Mouse (Mus musculus): ENCODE measurements at regions not wholly inside any gene's neighbourhood (a gene's known extent, or its start where the extent isn't known, plus 50 kb on each side); places are given as distances from the start of the nearest gene placed in this dataset.

- no peak for DNase-seq (ENCODE audit: low spot score)
- no peak overlapping the region for H3K9ac ChIP-seq (ENCODE audit: low read depth, low read length)
- no peaks in the 10 kb centered on the region for H3K4me1 ChIP-seq (replicated peaks; ENCODE audit: control insufficient read depth, insufficient read depth, low read length)
- H3K4me3 ChIP-seq (ENCODE audit: low read depth, low read length): no peak overlapping the region
- no peak overlapping the region for H3K4me2 ChIP-seq (replicated peaks; ENCODE audit: low read depth, low read length)
- H3K36me3 ChIP-seq (ENCODE audit: control insufficient read depth, insufficient read depth, low read length): no peaks in the 10 kb centered on the region
- no peaks in the 10 kb centered on the region for H3K27me3 ChIP-seq (ENCODE audit: control insufficient read depth, insufficient read depth, low read length)
- H3K9me3 ChIP-seq (ENCODE audit: control insufficient read depth, low read length): no peaks in the 10 kb centered on the region
- ATAC-seq (ENCODE audit: low FRiP score): no peak
- H3K27ac ChIP-seq (ENCODE audit: low read depth, low read length): no peak overlapping the region
- WGBS: 90% methylated on average over 7 of the region's 7 CpGs
Measured at GRCm38 (mm10) chr9:73173589-73174247, 60.5 kb downstream of the Rsl24d1 start.

- H3K9ac ChIP-seq (ENCODE audit: low read depth, low read length): no peak overlapping the region
- H3K27me3 ChIP-seq (ENCODE audit: control insufficient read depth, insufficient read depth, low read length): no peaks in the 10 kb centered on the region
- no peaks in the 10 kb centered on the region for H3K36me3 ChIP-seq (ENCODE audit: control insufficient read depth, insufficient read depth, low read length)
- ATAC-seq (ENCODE audit: low FRiP score) (no peak), DNase-seq (ENCODE audit: low spot score) (no peak)
- H3K4me1 ChIP-seq (replicated peaks; ENCODE audit: control insufficient read depth, insufficient read depth, low read length): no peaks in the 10 kb centered on the region
- H3K9me3 ChIP-seq (ENCODE audit: control insufficient read depth, low read length): no peaks in the 10 kb centered on the region
- H3K4me2 ChIP-seq (replicated peaks; ENCODE audit: low read depth, low read length): no peak overlapping the region
- no peak overlapping the region for H3K27ac ChIP-seq (ENCODE audit: low read depth, low read length)
- no peak overlapping the region for H3K4me3 ChIP-seq (ENCODE audit: low read depth, low read length)
Measured at GRCm38 (mm10) chr9:73176645-73177044, 63.4 kb downstream of the Rsl24d1 start.

GRCm38 (mm10) chr9:73183356-73183755, 70.1 kb downstream of the Rsl24d1 start:
- no peaks in the 10 kb centered on the region for H3K4me1 ChIP-seq (replicated peaks; ENCODE audit: control insufficient read depth, insufficient read depth, low read length)
- no peak overlapping the region for H3K4me2 ChIP-seq (replicated peaks; ENCODE audit: low read depth, low read length)
- no peak overlapping the region for H3K27ac ChIP-seq (ENCODE audit: low read depth, low read length)
- no peaks in the 10 kb centered on the region for H3K9me3 ChIP-seq (ENCODE audit: control insufficient read depth, low read length)
- H3K27me3 ChIP-seq (ENCODE audit: control insufficient read depth, insufficient read depth, low read length): no peaks in the 10 kb centered on the region
- H3K9ac ChIP-seq (ENCODE audit: low read depth, low read length): no peak overlapping the region
- no peaks in the 10 kb centered on the region for H3K36me3 ChIP-seq (ENCODE audit: control insufficient read depth, insufficient read depth, low read length)
- WGBS: 86% methylated on average over 5 of the region's 5 CpGs
- no peak overlapping the region for H3K4me3 ChIP-seq (ENCODE audit: low read depth, low read length)
- DNase-seq (ENCODE audit: low spot score) (no peak), ATAC-seq (ENCODE audit: low FRiP score) (no peak)

GRCm38 (mm10) chr9:73184908-73185307, 71.7 kb downstream of the Rsl24d1 start:
- Histone ChIP-seq H3K4me2 (replicated peaks; ENCODE audit: low read depth, low read length) (no peak overlapping the region), H3K27ac (ENCODE audit: low read depth, low read length) (no peak overlapping the region), H3K9me3 (ENCODE audit: control insufficient read depth, low read length) (no peaks in the 10 kb centered on the region), H3K9ac (ENCODE audit: low read depth, low read length) (no peak overlapping the region), H3K27me3 (ENCODE audit: control insufficient read depth, insufficient read depth, low read length) (no peaks in the 10 kb centered on the region), H3K4me1 (replicated peaks; ENCODE audit: control insufficient read depth, insufficient read depth, low read length) (no peaks in the 10 kb centered on the region), H3K36me3 (ENCODE audit: control insufficient read depth, insufficient read depth, low read length) (no peaks in the 10 kb centered on the region), H3K4me3 (ENCODE audit: low read depth, low read length) (no peak overlapping the region)
- 32% methylated on average over 3 of the region's 3 CpGs for WGBS
- DNase-seq (ENCODE audit: low spot score): no peak
- no peak for ATAC-seq (ENCODE audit: low FRiP score)

GRCm38 (mm10) chr9:73192271-73192785, 79.1 kb downstream of the Rsl24d1 start:
- Histone ChIP-seq H3K4me3 (ENCODE audit: low read depth, low read length) (no peak overlapping the region), H3K36me3 (ENCODE audit: control insufficient read depth, insufficient read depth, low read length) (no peaks in the 10 kb centered on the region), H3K27ac (ENCODE audit: low read depth, low read length) (no peak overlapping the region), H3K9me3 (ENCODE audit: control insufficient read depth, low read length) (no peaks in the 10 kb centered on the region), H3K27me3 (ENCODE audit: control insufficient read depth, insufficient read depth, low read length) (no peaks in the 10 kb centered on the region), H3K4me2 (replicated peaks; ENCODE audit: low read depth, low read length) (no peak overlapping the region; the same call in 1 of the 2 replicates), H3K9ac (ENCODE audit: low read depth, low read length) (no peak overlapping the region), H3K4me1 (replicated peaks; ENCODE audit: control insufficient read depth, insufficient read depth, low read length) (no peaks in the 10 kb centered on the region)
- DNase-seq (ENCODE audit: low spot score) (peak; percentile 53), ATAC-seq (ENCODE audit: low FRiP score) (peak; percentile 30)
- WGBS: 16% methylated on average over 11 of the region's 11 CpGs

GRCm38 (mm10) chr9:73198261-73199085, 85.2 kb downstream of the Rsl24d1 start:
- WGBS: 89% methylated on average over 10 of the region's 10 CpGs
- Histone ChIP-seq H3K9ac (ENCODE audit: low read depth, low read length) (no peak overlapping the region), H3K36me3 (ENCODE audit: control insufficient read depth, insufficient read depth, low read length) (no peaks in the 10 kb centered on the region), H3K27me3 (ENCODE audit: control insufficient read depth, insufficient read depth, low read length) (no peaks in the 10 kb centered on the region), H3K4me2 (replicated peaks; ENCODE audit: low read depth, low read length) (no peak overlapping the region), H3K27ac (ENCODE audit: low read depth, low read length) (no peak overlapping the region), H3K9me3 (ENCODE audit: control insufficient read depth, low read length) (no peaks in the 10 kb centered on the region), H3K4me1 (replicated peaks; ENCODE audit: control insufficient read depth, insufficient read depth, low read length) (no peaks in the 10 kb centered on the region), H3K4me3 (ENCODE audit: low read depth, low read length) (no peak overlapping the region)
- DNase-seq (ENCODE audit: low spot score) (no peak), ATAC-seq (ENCODE audit: low FRiP score) (no peak)

- ATAC-seq (ENCODE audit: low FRiP score) (no peak), DNase-seq (ENCODE audit: low spot score) (no peak)
- H3K4me3 ChIP-seq (ENCODE audit: low read depth, low read length): no peak overlapping the region
- H3K36me3 ChIP-seq (ENCODE audit: control insufficient read depth, insufficient read depth, low read length): no peaks in the 10 kb centered on the region
- 72% methylated on average over 6 of the region's 6 CpGs for WGBS
- H3K4me1 ChIP-seq (replicated peaks; ENCODE audit: control insufficient read depth, insufficient read depth, low read length): no peaks in the 10 kb centered on the region
- H3K27me3 ChIP-seq (ENCODE audit: control insufficient read depth, insufficient read depth, low read length): no peaks in the 10 kb centered on the region
- H3K4me2 ChIP-seq (replicated peaks; ENCODE audit: low read depth, low read length): no peak overlapping the region
- no peak overlapping the region for H3K9ac ChIP-seq (ENCODE audit: low read depth, low read length)
- no peak overlapping the region for H3K27ac ChIP-seq (ENCODE audit: low read depth, low read length)
- no peaks in the 10 kb centered on the region for H3K9me3 ChIP-seq (ENCODE audit: control insufficient read depth, low read length)
Measured at GRCm38 (mm10) chr9:73223111-73223510, 109.9 kb downstream of the Rsl24d1 start.

- Histone ChIP-seq H3K4me1 (replicated peaks; ENCODE audit: control insufficient read depth, insufficient read depth, low read length) (no peaks in the 10 kb centered on the region), H3K9ac (ENCODE audit: low read depth, low read length) (no peak overlapping the region), H3K4me3 (ENCODE audit: low read depth, low read length) (no peak overlapping the region), H3K4me2 (replicated peaks; ENCODE audit: low read depth, low read length) (no peak overlapping the region), H3K27me3 (ENCODE audit: control insufficient read depth, insufficient read depth, low read length) (no peaks in the 10 kb centered on the region), H3K9me3 (ENCODE audit: control insufficient read depth, low read length) (no peaks in the 10 kb centered on the region), H3K36me3 (ENCODE audit: control insufficient read depth, insufficient read depth, low read length) (no peaks in the 10 kb centered on the region), H3K27ac (ENCODE audit: low read depth, low read length) (no peak overlapping the region)
- ATAC-seq (ENCODE audit: low FRiP score): no peak
- no peak for DNase-seq (ENCODE audit: low spot score)
- WGBS: 79% methylated on average over 5 of the region's 5 CpGs
Measured at GRCm38 (mm10) chr9:73240188-73240587, 127.0 kb downstream of the Rsl24d1 start.

Measured in hindbrain, embryonic 11.5 days (tissue).